Mouse (Mus musculus): ENCODE results near the gene St3gal2. TPM values are rescaled to one million over a fixed set of nuclear protein-coding genes. Genes with fewer than 3 reads are reported as not detected.

St3gal2 gene
- polyA plus RNA-seq, 2 experiments: 19.2 to 29.9 TPM

- Histone ChIP-seq H3K9ac (ENCODE audit: low read depth, low read length, severe bottlenecking) (no peak overlapping the region), H3K36me3 (ENCODE audit: control insufficient read depth, insufficient read depth, low read length) (no peaks in the 10 kb centered on the region), H3K4me2 (replicated peaks; ENCODE audit: low read depth, low read length, severe bottlenecking) (no peak overlapping the region), H3K9me3 (ENCODE audit: control insufficient read depth, low read length) (no peaks in the 10 kb centered on the region), H3K27me3 (ENCODE audit: control insufficient read depth, insufficient read depth, low read length) (no peaks in the 10 kb centered on the region), H3K4me1 (ENCODE audit: control insufficient read depth, insufficient read depth, low read length) (no peaks in the 10 kb centered on the region), H3K27ac (replicated peaks; ENCODE audit: low read depth, low read length) (no peak overlapping the region), H3K4me3 (replicated peaks; ENCODE audit: low read length) (no peak overlapping the region)
- no peak for TF ChIP-seq POLR2A (IDR thresholded peaks at IDR 0.05; ENCODE audit: borderline replicate concordance, extremely low read depth, insufficient read depth, insufficient read length)
- DNase-seq (ENCODE audit: low spot score) (no peak), ATAC-seq (ENCODE audit: low FRiP score, low read depth) (no peak)
- WGBS: 82% methylated on average over 15 of the region's 15 CpGs
Measured at GRCm38 (mm10) chr8:110911576-110912570, 7.8 kb upstream of the St3gal2 start.

DNA sequence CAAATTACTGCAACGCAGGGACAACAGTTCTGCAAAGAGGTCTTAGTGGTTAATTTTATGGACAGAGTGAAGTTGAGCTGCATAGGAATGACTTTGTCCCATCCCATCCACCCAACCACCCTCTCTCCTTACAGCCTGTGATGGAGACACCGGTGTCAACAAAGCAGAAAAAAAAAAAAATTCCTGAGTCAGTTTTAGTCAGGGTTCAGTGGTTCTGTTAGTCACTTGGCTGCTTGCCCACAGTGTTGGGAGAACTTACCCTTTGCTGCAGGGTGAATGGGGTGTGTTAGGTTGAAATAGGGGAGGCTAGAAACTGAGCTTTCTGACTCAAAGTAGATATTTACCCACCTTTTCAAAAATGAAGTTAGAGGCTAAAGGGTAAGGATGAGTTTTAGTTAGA, 2.3 kb upstream of the St3gal2 start:
- H3K9me3 ChIP-seq (ENCODE audit: control insufficient read depth, low read length): no peaks in the 10 kb centered on the region
- H3K27me3 ChIP-seq (ENCODE audit: control insufficient read depth, insufficient read depth, low read length): no peaks in the 10 kb centered on the region
- WGBS: 74% methylated on average over 2 of the region's 2 CpGs
- peaks cover 17% of the 10 kb centered on the region for H3K4me1 ChIP-seq (ENCODE audit: control insufficient read depth, insufficient read depth, low read length)
- H3K9ac ChIP-seq (ENCODE audit: low read depth, low read length, severe bottlenecking): no peak overlapping the region
- H3K36me3 ChIP-seq (ENCODE audit: control insufficient read depth, insufficient read depth, low read length): no peaks in the 10 kb centered on the region
- DNase-seq (ENCODE audit: low spot score) (peak; percentile 35), ATAC-seq (ENCODE audit: low FRiP score, low read depth) (no peak)
- H3K27ac ChIP-seq (replicated peaks; ENCODE audit: low read depth, low read length): no peak overlapping the region
- no peak for TF ChIP-seq POLR2A (IDR thresholded peaks at IDR 0.05; ENCODE audit: borderline replicate concordance, extremely low read depth, insufficient read depth, insufficient read length)
- H3K4me3 ChIP-seq (replicated peaks; ENCODE audit: low read length): no peak overlapping the region
- H3K4me2 ChIP-seq (replicated peaks; ENCODE audit: low read depth, low read length, severe bottlenecking): no peak overlapping the region

- H3K9ac ChIP-seq (ENCODE audit: low read depth, low read length, severe bottlenecking): no peak overlapping the region
- ATAC-seq (ENCODE audit: low FRiP score, low read depth) (no peak), DNase-seq (ENCODE audit: low spot score) (no peak)
- 79% methylated on average over 11 of the region's 11 CpGs for WGBS
- H3K4me3 ChIP-seq (replicated peaks; ENCODE audit: low read length): no peak overlapping the region
- no peaks in the 10 kb centered on the region for H3K36me3 ChIP-seq (ENCODE audit: control insufficient read depth, insufficient read depth, low read length)
- H3K27me3 ChIP-seq (ENCODE audit: control insufficient read depth, insufficient read depth, low read length): no peaks in the 10 kb centered on the region
- no peak overlapping the region for H3K27ac ChIP-seq (replicated peaks; ENCODE audit: low read depth, low read length)
- H3K4me2 ChIP-seq (replicated peaks; ENCODE audit: low read depth, low read length, severe bottlenecking): no peak overlapping the region
- H3K4me1 ChIP-seq (ENCODE audit: control insufficient read depth, insufficient read depth, low read length): peaks cover 17% of the 10 kb centered on the region
- H3K9me3 ChIP-seq (ENCODE audit: control insufficient read depth, low read length): no peaks in the 10 kb centered on the region
- TF ChIP-seq POLR2A (IDR thresholded peaks at IDR 0.05; ENCODE audit: borderline replicate concordance, extremely low read depth, insufficient read depth, insufficient read length): no peak
Measured at GRCm38 (mm10) chr8:110918027-110918426, 1.7 kb upstream of the St3gal2 start.

DNA sequence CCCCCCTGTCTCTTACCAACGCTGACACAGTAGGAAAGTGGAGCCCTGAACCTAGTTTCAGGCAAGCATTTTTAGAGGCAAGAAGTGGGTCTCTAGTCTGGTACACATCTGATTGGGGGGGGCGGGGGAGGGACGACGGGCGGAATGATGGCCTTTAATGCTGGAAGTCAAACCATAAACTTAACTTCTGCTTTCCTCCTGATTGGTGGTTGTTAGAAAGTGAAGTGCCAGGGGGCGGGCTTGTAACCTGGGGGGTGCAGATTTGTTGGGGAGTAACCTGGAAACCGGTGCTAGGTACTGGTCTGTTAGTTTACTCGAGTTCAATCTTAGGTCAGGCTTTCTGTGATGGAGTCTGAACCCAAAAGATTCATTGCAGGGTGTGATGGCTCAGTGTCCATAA, 1.3 kb upstream of the St3gal2 start:
- no peak for TF ChIP-seq POLR2A (IDR thresholded peaks at IDR 0.05; ENCODE audit: borderline replicate concordance, extremely low read depth, insufficient read depth, insufficient read length)
- Histone ChIP-seq H3K4me1 (ENCODE audit: control insufficient read depth, insufficient read depth, low read length) (peaks cover 17% of the 10 kb centered on the region), H3K27me3 (ENCODE audit: control insufficient read depth, insufficient read depth, low read length) (no peaks in the 10 kb centered on the region), H3K36me3 (ENCODE audit: control insufficient read depth, insufficient read depth, low read length) (no peaks in the 10 kb centered on the region), H3K9ac (ENCODE audit: low read depth, low read length, severe bottlenecking) (no peak overlapping the region), H3K4me2 (replicated peaks; ENCODE audit: low read depth, low read length, severe bottlenecking) (no peak overlapping the region), H3K4me3 (replicated peaks; ENCODE audit: low read length) (no peak overlapping the region), H3K27ac (replicated peaks; ENCODE audit: low read depth, low read length) (no peak overlapping the region), H3K9me3 (ENCODE audit: control insufficient read depth, low read length) (no peaks in the 10 kb centered on the region)
- ATAC-seq (ENCODE audit: low FRiP score, low read depth): no peak
- WGBS: 48% methylated on average over 8 of the region's 8 CpGs
- no peak for DNase-seq (ENCODE audit: low spot score)

DNA sequence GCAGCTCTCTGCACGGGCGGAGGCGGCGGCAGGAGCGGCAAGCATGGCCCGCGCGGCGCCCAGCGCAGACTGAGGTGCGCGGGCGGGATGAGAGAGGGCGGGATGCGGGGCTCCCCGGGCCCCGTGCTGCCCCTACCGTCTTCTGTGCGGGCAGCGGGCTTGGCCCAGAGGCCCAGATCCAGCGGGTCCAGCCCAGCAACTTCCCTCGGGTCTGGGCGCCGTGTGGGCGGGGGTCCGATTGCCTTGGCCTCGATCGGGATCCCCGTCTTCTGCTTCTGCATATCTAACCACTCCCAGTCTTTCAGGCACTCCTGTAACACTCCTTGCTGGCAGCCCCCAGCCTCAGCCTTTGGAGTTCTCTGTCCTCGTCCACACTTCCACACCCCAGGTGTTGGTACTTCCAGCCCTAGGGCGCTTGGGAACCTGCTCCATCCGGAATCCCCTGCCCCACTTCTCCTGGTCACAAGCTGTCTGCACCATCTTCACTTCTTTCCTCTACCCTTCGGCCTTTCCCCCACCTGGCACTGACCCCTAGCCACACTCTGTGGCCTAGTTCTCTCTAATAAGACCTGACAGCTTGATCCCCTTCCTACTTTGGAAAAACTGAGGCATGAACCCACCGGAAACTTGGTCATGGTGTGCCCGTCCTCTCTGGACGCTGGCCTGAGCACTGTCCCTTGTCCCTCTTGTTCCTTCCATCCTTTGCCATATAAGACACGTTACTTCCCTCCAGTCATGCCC, 480 bp downstream of the St3gal2 start:
- Histone ChIP-seq H3K9ac (ENCODE audit: low read depth, low read length, severe bottlenecking) (peak overlapping the region; percentile 88), H3K27ac (replicated peaks; ENCODE audit: low read depth, low read length) (peak overlapping the region; percentile 80), H3K36me3 (ENCODE audit: control insufficient read depth, insufficient read depth, low read length) (peaks cover 4% of the 10 kb centered on the region; the same call in 1 of the 2 replicates), H3K27me3 (ENCODE audit: control insufficient read depth, insufficient read depth, low read length) (no peaks in the 10 kb centered on the region), H3K4me2 (replicated peaks; ENCODE audit: low read depth, low read length, severe bottlenecking) (peak overlapping the region; percentile 90), H3K9me3 (ENCODE audit: control insufficient read depth, low read length) (no peaks in the 10 kb centered on the region), H3K4me1 (ENCODE audit: control insufficient read depth, insufficient read depth, low read length) (peaks cover 17% of the 10 kb centered on the region), H3K4me3 (replicated peaks; ENCODE audit: low read length) (peak overlapping the region; percentile 86)
- 0% methylated on average over 7 of the region's 37 CpGs for WGBS
- DNase-seq (ENCODE audit: low spot score) (no peak), ATAC-seq (ENCODE audit: low FRiP score, low read depth) (peak; percentile 19)
- no peak for TF ChIP-seq POLR2A (IDR thresholded peaks at IDR 0.05; ENCODE audit: borderline replicate concordance, extremely low read depth, insufficient read depth, insufficient read length)
